Mouse (Mus musculus) CH12.LX (cell line): ENCODE results near the gene Macf1.
A peak's percentile ranks its signal among the peaks of the same experiment; 100 is the strongest.

Experiments
- CTCF ChIP-seq, 2 experiments: IDR thresholded peaks in 1 of 2; conservative IDR thresholded peaks in 1 of 2; 2 replicates each; pipeline ENCODE4 v1.5.1; 2011 to 2012; ENCODE audit warnings: low read depth in 2 of 2, low read length in 2 of 2, improper control_type of control experiment in 1 of 2, inconsistent platforms in 1 of 2, mild to moderate bottlenecking in 1 of 2, moderate library complexity in 1 of 2
- HCFC1 ChIP-seq: IDR thresholded peaks from 2 replicates; pipeline ENCODE4 v1.6.1; 2012; ENCODE audit warnings: low read depth, mild to moderate bottlenecking, inconsistent platforms, low read length, improper control_type of control experiment
- JUND ChIP-seq: conservative IDR thresholded peaks from 2 replicates; pipeline ENCODE4 v1.6.1; 2011; ENCODE audit warnings: low read depth, low read length, improper control_type of control experiment
- MAFK ChIP-seq: IDR thresholded peaks from 2 replicates; pipeline ENCODE4 v1.6.1; 2011; ENCODE audit warnings: low read length, improper control_type of control experiment; ENCODE audit not compliant: insufficient replicate concordance
- POLR2A ChIP-seq: IDR thresholded peaks from 2 replicates; pipeline ENCODE4 v1.6.1; 2011; ENCODE audit warnings: low read depth, mild to moderate bottlenecking, improper control_type of control experiment, low read length

- TF ChIP-seq CTCF (conservative IDR thresholded peaks at IDR 0.05 in 1 of 2, IDR thresholded peaks at IDR 0.05 in 1 of 2; ENCODE audit: low read depth in 2 of 2, low read length in 2 of 2) (peak; percentile 37 to 95), POLR2A (no peak), MAFK (no peak), JUND (no peak), HCFC1 (no peak)
Observed at GRCm38 (mm10) chr4:123535271-123535670, 148.9 kb downstream of the Macf1 start.
